Mouse (Mus musculus) kidney, adult 2 months (tissue): ENCODE data around the gene Hcn3. TPM values are rescaled to one million over a fixed set of nuclear protein-coding genes. Genes with fewer than 3 reads are reported as not detected.

Source experiments
- DNase-seq: peaks from one replicate; pipeline ENCODE4 v3.0.0; 2021
- H3K27ac ChIP-seq: fragments of 200-500 bp; 2 replicates; pipeline ENCODE4 v1.5.1; 2012; ENCODE audit warnings: low read depth, low read length, control low read depth, inconsistent platforms; ENCODE audit not compliant: insufficient read depth
- H3K27me3 ChIP-seq: fragments of 200-500 bp; replicated peaks from 2 replicates; pipeline ENCODE4 v1.6.1; 2012; ENCODE audit warnings: mild to moderate bottlenecking, moderate library complexity, low read length, inconsistent platforms; ENCODE audit not compliant: control insufficient read depth, insufficient read depth
- H3K36me3 ChIP-seq: fragments of 200-500 bp; 2 replicates; pipeline ENCODE4 v1.6.1; 2012; ENCODE audit warnings: mild to moderate bottlenecking, moderate library complexity, low read length, inconsistent platforms; ENCODE audit not compliant: control insufficient read depth, insufficient read depth
- H3K4me1 ChIP-seq: fragments of 200-500 bp; 2 replicates; pipeline ENCODE4 v1.6.1; 2011; ENCODE audit warnings: low read length; ENCODE audit not compliant: control insufficient read depth, insufficient read depth
- H3K4me3 ChIP-seq: fragments of 200-500 bp; 2 replicates; pipeline ENCODE4 v1.5.1; 2011; ENCODE audit warnings: mild to moderate bottlenecking, low read depth, low read length, control low read depth; ENCODE audit not compliant: insufficient read depth
- CTCF ChIP-seq: fragments of 200-500 bp; conservative IDR thresholded peaks from 2 replicates; pipeline ENCODE4 v1.5.1; 2011; ENCODE audit warnings: low read depth, mild to moderate bottlenecking, control low read depth, low read length, moderate library complexity, mixed read lengths; ENCODE audit not compliant: insufficient read depth, insufficient read length
- POLR2A ChIP-seq: fragments of 200-500 bp; IDR thresholded peaks from one replicate; pipeline ENCODE4 v1.6.1; 2011; ENCODE audit warnings: low read depth, low read length, control low read depth
- WGBS: fragments of 180-500 bp; shearing (Covaris S2); methylation state at CpG from one replicate; pipeline ENCODE4 v1.1.7; 2018; 5-methylcytosine and 5-hydroxymethylcytosine counted together
- polyA plus RNA-seq: library from polyadenylated mRNA; depleted of rRNA; stranded (reverse); fragments of >200 nt; gene quantifications from 2 replicates; pipeline ENCODE4 v1.2.3, GENCODE M21; 2012; rRNA removed

Hcn3 gene
- polyA plus RNA-seq, result 1.1 and 1.4 TPM in 2 replicates

GRCm38 (mm10) chr3:89159616-89160344 is at the start of gene Hcn3:
TSS of gene Hcn3 (minus strand) at chr3:89160196.
- peak within 1 kb of the TSS; percentile 59 for H3K4me3 ChIP-seq
- H3K36me3 ChIP-seq, result no peaks in the 10 kb centered on the region
- no peak within 1 kb of the TSS for H3K27ac ChIP-seq
- no peaks in the 10 kb centered on the region for H3K27me3 ChIP-seq
- WGBS, result under 1% methylated on average over 65 of the region's 66 CpGs
- peak; percentile 46 for DNase-seq
- no peaks in the 10 kb centered on the region; the same call in 1 of the 2 replicates for H3K4me1 ChIP-seq
- TF ChIP-seq CTCF (peak; percentile 44), POLR2A (no peak)

- H3K36me3 ChIP-seq, result no peaks in the 10 kb centered on the region; the same call in 1 of the 2 replicates
- DNase-seq, result no peak
- WGBS, result 84% methylated on average over 7 of the region's 7 CpGs
- no peak overlapping the region for H3K27ac ChIP-seq
- TF ChIP-seq CTCF (no peak), POLR2A (no peak)
- H3K27me3 ChIP-seq, result no peaks in the 10 kb centered on the region
- H3K4me1 ChIP-seq, result no peaks in the 10 kb centered on the region; the same call in 1 of the 2 replicates
- no peak overlapping the region for H3K4me3 ChIP-seq
These were observed 49.7 kb upstream of the Hcn3 start for GRCm38 (mm10) chr3:89209731-89210130.

- H3K27me3 ChIP-seq, result no peaks in the 10 kb centered on the region
- WGBS, result 84% methylated on average over 6 of the region's 6 CpGs
- H3K4me3 ChIP-seq, result no peak overlapping the region
- DNase-seq, result no peak
- H3K36me3 ChIP-seq, result no peaks in the 10 kb centered on the region; the same call in 1 of the 2 replicates
- no peaks in the 10 kb centered on the region for H3K4me1 ChIP-seq
- H3K27ac ChIP-seq, result no peak overlapping the region
- TF ChIP-seq POLR2A, result no peak
- TF ChIP-seq CTCF, result no peak
These were observed 48.7 kb upstream of the Hcn3 start for GRCm38 (mm10) chr3:89208736-89209135.

GRCm38 (mm10) chr3:89208075-89208657 is 48.2 kb upstream of the Hcn3 start:
- TF ChIP-seq POLR2A (no peak), CTCF (no peak)
- H3K4me1 ChIP-seq, result peaks cover 3% of the 10 kb centered on the region; the same call in 1 of the 2 replicates
- no peak overlapping the region for H3K27ac ChIP-seq
- no peak for DNase-seq
- H3K36me3 ChIP-seq, result no peaks in the 10 kb centered on the region; the same call in 1 of the 2 replicates
- WGBS, result 81% methylated on average over 13 of the region's 13 CpGs
- H3K27me3 ChIP-seq, result no peaks in the 10 kb centered on the region
- H3K4me3 ChIP-seq, result no peak overlapping the region

- H3K27ac ChIP-seq, result no peak overlapping the region
- H3K4me1 ChIP-seq, result peaks cover 4% of the 10 kb centered on the region; the same call in 1 of the 2 replicates
- H3K27me3 ChIP-seq, result no peaks in the 10 kb centered on the region
- no peak overlapping the region for H3K4me3 ChIP-seq
- TF ChIP-seq CTCF (no peak), POLR2A (no peak)
- no peak for DNase-seq
- WGBS, result 78% methylated on average over 2 of the region's 2 CpGs
- no peaks in the 10 kb centered on the region; the same call in 1 of the 2 replicates for H3K36me3 ChIP-seq
These were observed 46.7 kb upstream of the Hcn3 start for GRCm38 (mm10) chr3:89206695-89207094.

GRCm38 (mm10) chr3:89206079-89206478 is 46.1 kb upstream of the Hcn3 start:
- TF ChIP-seq CTCF (no peak), POLR2A (no peak)
- WGBS, result 90% methylated on average over 7 of the region's 7 CpGs
- DNase-seq, result no peak
- H3K36me3 ChIP-seq, result no peaks in the 10 kb centered on the region; the same call in 1 of the 2 replicates
- H3K4me1 ChIP-seq, result peaks cover 4% of the 10 kb centered on the region; the same call in 1 of the 2 replicates
- no peak overlapping the region for H3K4me3 ChIP-seq
- no peak overlapping the region for H3K27ac ChIP-seq
- no peaks in the 10 kb centered on the region for H3K27me3 ChIP-seq

- Histone ChIP-seq H3K36me3 (no peaks in the 10 kb centered on the region; the same call in 1 of the 2 replicates), H3K4me1 (peaks cover 4% of the 10 kb centered on the region; the same call in 1 of the 2 replicates), H3K27ac (peak overlapping the region; percentile 82; the same call in 1 of the 2 replicates), H3K27me3 (no peaks in the 10 kb centered on the region), H3K4me3 (peak overlapping the region; percentile 83)
- TF ChIP-seq POLR2A (no peak), CTCF (no peak)
- no peak for DNase-seq
- WGBS, result 23% methylated on average over 5 of the region's 5 CpGs
These were observed 43.1 kb upstream of the Hcn3 start for GRCm38 (mm10) chr3:89203142-89203514.
